In the genomic region with DNA sequence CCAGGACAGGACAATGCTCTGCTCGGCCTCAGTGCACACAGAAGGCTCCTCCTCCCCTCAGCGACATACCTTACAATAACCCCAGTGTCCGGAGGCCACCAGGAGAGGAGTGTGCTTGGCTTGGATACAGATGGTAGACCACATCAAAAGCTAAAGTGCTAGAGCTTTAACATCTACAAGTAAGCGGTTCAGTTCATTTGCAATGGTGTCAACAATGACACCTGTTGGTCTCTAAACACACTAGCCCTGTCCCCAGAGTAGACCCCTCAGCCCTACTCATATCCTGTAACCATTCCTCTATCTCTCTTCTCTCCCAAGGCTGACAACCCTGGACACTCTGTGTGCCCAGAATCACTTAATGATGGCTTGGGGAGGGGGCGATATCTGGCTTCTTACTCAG, we compare ENCODE assay signal across 19 mouse cellular contexts.
"Had no signal": no experiment of that assay in that cellular context is flagged by ENCODE, and none has a peak within 500 bp of the region (broad histone marks: within the 10 kb centered on the region; RNA-seq: fewer than 3 reads in every experiment).

No protein-coding gene starts in this region.

- H3K27me3 ChIP-seq: liver, embryonic 13.5 days; midbrain, embryonic 12.5 days; midbrain, embryonic 15.5 days; neural tube, embryonic 13.5 days; stomach, embryonic 15.5 days had no signal

- H3K9me3 ChIP-seq: liver, embryonic 13.5 days; midbrain, embryonic 12.5 days; midbrain, embryonic 15.5 days; neural tube, embryonic 13.5 days; stomach, embryonic 15.5 days had no signal

- H3K36me3 ChIP-seq: liver, embryonic 13.5 days; midbrain, embryonic 12.5 days; midbrain, embryonic 15.5 days; neural tube, embryonic 13.5 days; stomach, embryonic 15.5 days had no signal

- H3K9ac ChIP-seq: liver, embryonic 13.5 days; lung, embryonic 14.5 days; midbrain, embryonic 12.5 days; midbrain, embryonic 15.5 days; neural tube, embryonic 13.5 days; stomach, embryonic 15.5 days had no signal

- H3K27ac ChIP-seq: kidney, postnatal 0 days; layer of hippocampus, adult 2 months; left cerebral cortex, adult 2 months; liver, embryonic 13.5 days; macrophage; midbrain, embryonic 12.5 days; midbrain, embryonic 15.5 days; neural tube, embryonic 13.5 days; stomach, embryonic 15.5 days had no signal

- DNase-seq: kidney, adult 2 months; kidney, postnatal 25 days; layer of hippocampus, adult 9-11 months; liver, embryonic 13.5 days; lung, embryonic 14.5 days; retina, postnatal 1 day; right cerebral cortex, postnatal 25 days; spleen, adult 18-20 months; thymus, adult 18-20 months; thymus, postnatal 25 days had no signal

- ATAC-seq: lung, postnatal 0 days; midbrain, embryonic 15.5 days had no signal

- H3K4me3 ChIP-seq: layer of hippocampus, adult 2 months; left cerebral cortex, adult 2 months; liver, embryonic 13.5 days; midbrain, embryonic 12.5 days; midbrain, embryonic 15.5 days; neural tube, embryonic 13.5 days; stomach, embryonic 15.5 days had no signal

- H3K4me2 ChIP-seq: liver, embryonic 13.5 days; lung, embryonic 14.5 days; midbrain, embryonic 12.5 days; midbrain, embryonic 15.5 days; neural tube, embryonic 13.5 days; stomach, embryonic 15.5 days had no signal
